Mouse (Mus musculus): ENCODE data around the gene Glrx.
"Not testable (repeated sequence)": the region's sequence is repeated elsewhere in the genome, so short reads cannot be mapped to it uniquely, and the experiment has no call there.

Glrx gene

GRCm38 (mm10) chr13:75839719-75840481 lies at the start of gene Glrx:
Glrx (plus strand) TSS chr13:75839868.
- DNase-seq (ENCODE audit: low read depth, low spot score) = peak; percentile 86

- peak; percentile 30 for DNase-seq (ENCODE audit: low read depth, low spot score)
Measured at GRCm38 (mm10) chr13:75790550-75791205, 49.0 kb upstream of the Glrx start.

- no peak for DNase-seq (ENCODE audit: low read depth, low spot score)
Measured at GRCm38 (mm10) chr13:75793863-75794629, 45.6 kb upstream of the Glrx start.

- peak; percentile 95 for DNase-seq (ENCODE audit: low read depth, low spot score)
Measured at GRCm38 (mm10) chr13:75797369-75798141, 42.1 kb upstream of the Glrx start.

DNA sequence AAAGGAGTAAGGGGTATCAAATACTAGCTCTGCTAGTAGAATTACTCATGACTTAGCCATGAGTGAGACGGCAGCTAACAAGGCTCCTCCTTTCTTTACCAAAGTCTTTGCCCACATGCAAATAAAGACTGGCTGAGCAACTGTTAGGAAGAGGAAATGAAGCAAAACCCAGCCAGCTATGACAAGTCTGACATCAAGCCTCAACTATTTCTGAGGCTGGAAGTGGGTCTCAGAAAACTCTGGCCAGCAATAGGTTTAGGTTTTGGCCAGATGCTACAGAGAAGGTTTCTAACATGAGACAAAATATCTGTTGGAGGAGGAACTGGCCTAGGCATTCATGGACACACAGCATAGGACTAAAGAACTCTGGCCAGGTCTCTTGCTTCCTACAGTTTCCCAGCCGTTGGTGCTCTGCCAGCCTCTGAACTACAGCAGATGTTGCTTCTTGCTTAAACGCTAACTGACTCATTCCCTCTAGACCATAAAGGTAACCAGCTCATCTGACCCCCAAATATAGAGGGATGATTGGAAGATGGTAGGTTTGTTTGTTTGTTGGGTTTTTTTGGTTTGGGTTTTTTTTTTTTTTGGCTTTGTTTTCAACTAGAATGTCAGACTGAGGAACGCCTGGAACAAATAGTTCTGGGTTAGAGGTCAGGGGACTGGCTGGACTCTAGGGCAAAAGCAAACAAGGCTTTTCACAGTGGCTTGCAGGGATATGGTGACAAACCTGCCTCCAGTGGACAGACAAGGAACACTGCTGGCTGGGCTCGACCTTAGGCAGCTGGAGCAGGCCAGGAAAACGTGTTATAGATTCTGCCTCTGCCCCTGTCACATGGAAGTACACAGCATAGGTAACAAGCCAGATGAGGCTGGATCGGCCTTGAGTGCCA lies 41.0 kb upstream of the Glrx start:
- peak; percentile 87 for DNase-seq (ENCODE audit: low read depth, low spot score)

DNA sequence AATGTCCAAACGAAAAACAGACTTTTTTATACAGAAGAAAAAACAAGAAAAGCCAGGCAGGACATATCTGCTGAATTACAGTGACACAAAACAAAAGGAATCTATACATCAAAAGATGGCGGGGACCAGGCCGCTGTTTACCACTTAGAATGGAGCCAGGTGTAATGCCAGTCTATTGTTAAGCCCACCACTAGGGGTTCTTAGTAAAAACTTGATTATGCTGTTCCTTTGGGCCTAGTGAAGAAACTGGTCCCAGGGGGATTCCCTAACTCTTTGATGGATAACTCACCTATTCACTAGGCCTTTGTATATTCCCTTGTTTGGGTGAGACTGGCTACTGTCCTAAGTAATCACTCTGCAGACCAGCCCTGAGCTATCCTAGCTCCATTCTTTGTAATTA lies 40.2 kb upstream of the Glrx start:
- no peak for DNase-seq (ENCODE audit: low read depth, low spot score)

- no peak for DNase-seq (ENCODE audit: low read depth, low spot score)
Measured at GRCm38 (mm10) chr13:75807969-75808368, 31.7 kb upstream of the Glrx start.

DNA sequence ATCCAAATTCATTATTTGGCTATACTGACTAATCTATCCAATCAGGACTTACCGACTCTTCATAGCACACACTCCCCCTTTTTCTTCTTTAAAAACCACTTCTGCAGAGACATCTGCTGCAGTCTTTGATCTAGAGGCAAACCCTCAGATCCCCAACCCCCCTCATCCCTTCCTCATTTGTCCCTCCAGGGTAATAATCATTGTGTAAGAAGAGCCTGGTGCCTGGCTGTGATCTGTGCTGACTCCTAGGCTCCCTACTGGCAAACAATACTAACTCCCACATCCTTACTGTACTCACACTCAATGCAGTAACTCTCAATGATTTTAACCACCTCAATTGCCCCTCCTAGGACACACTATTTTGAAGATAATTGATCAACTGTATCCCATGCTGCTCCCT lies 29.7 kb upstream of the Glrx start:
- DNase-seq (ENCODE audit: low read depth, low spot score) = no peak

DNA sequence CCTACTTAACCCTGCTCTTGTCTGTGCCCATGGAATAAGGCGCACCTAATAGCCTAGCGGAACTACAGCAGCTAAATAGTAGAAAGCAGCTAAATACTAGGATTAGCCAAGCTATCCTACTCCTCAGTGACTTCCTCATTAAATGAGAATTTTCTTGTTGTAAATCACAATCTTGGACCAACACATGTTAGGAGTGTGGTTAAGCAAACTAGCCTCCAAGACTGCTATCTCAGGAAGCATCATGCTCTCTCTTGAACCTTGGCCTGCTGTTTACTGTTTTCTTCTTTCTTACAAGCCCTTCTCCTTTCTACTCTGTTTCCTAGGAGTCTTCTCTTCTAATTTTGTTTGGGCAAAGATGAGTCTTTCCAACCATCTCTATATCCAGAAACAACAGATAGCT lies 22.5 kb upstream of the Glrx start:
- DNase-seq (ENCODE audit: low read depth, low spot score) = no peak

GRCm38 (mm10) chr13:75818486-75818885 lies 21.2 kb upstream of the Glrx start:
- no peak for DNase-seq (ENCODE audit: low read depth, low spot score)

- DNase-seq (ENCODE audit: low read depth, low spot score) = no peak
Measured at GRCm38 (mm10) chr13:75818945-75819706, 20.5 kb upstream of the Glrx start.

- no peak for DNase-seq (ENCODE audit: low read depth, low spot score)
Measured at GRCm38 (mm10) chr13:75819898-75820297, 19.8 kb upstream of the Glrx start.

GRCm38 (mm10) chr13:75822366-75822765 lies 17.3 kb upstream of the Glrx start:
- DNase-seq (ENCODE audit: low read depth, low spot score) = not testable (repeated sequence)

DNA sequence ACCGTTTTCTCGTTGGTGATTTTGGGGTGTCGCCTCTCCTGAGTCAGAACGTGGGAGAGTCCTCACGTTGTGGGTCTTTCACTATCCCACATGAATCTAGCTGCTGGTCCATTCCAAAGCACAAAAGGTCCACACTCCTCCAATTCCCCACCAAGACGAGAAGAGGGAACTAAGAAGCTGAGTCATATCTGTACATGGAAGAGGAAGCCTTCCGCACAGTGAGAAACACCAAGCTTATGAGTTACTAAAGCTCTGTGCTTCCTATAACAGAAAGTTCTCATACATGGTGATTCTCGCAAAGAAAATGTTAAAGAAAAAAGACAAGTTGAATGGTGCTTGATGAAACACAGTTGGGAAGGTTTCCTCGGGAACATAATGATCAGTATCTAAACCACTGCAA lies 16.5 kb upstream of the Glrx start:
- peak; percentile 51 for DNase-seq (ENCODE audit: low read depth, low spot score)

- no peak for DNase-seq (ENCODE audit: low read depth, low spot score)
Measured at GRCm38 (mm10) chr13:75824611-75825319, 14.9 kb upstream of the Glrx start.

DNA sequence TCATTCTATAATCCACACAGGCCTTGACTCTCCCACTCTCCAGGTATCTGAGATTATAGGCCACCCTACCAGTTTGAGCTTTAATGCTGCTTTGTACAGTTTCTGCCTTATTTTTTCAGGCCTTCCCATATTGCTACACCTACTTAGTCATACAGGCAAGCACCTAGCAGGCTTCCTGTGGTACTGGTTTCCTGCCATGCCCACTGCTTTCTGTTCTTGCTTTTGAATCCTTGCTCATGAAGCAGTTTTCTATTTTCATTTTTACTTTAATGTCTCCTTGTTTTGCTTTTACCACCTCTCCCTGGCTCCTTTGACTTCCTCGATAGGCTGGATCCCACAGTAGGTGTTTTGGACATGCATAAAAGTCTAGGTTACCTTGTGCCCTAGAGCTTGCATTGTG lies 14.3 kb upstream of the Glrx start:
- no peak for DNase-seq (ENCODE audit: low read depth, low spot score)

DNA sequence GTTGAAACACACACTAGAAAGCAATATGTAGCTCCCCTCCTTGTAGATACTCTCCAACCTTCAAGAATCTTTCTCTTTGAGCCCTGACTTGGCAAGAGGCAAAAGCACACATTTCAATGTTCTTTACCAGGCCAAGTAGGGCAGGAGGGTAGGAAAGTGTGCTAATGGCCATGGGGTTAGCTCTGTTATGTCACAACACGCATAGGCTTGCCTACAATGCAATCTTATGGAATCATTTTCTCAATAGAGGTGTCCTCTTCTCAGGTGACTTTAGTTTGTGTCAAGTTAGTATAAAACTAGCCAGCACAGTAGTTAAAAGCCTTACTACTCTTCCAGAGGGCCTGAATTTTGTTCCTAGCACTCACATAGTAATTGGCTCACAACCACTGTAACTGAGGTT lies 9.0 kb upstream of the Glrx start:
- no peak for DNase-seq (ENCODE audit: low read depth, low spot score)

- no peak for DNase-seq (ENCODE audit: low read depth, low spot score)
Measured at GRCm38 (mm10) chr13:75831710-75832109, 8.0 kb upstream of the Glrx start.

- DNase-seq (ENCODE audit: low read depth, low spot score) = no peak
Measured at GRCm38 (mm10) chr13:75832697-75833096, 7.0 kb upstream of the Glrx start.
